Mouse (Mus musculus) limb, embryonic 15.5 days (tissue): ENCODE measurements at regions not wholly inside any gene's neighbourhood (a gene's known extent, or its start where the extent isn't known, plus 50 kb on each side); places are given as distances from the start of the nearest gene placed in this dataset.
"Not testable (repeated sequence)": the region's sequence is repeated elsewhere in the genome, so short reads cannot be mapped to it uniquely, and the experiment has no call there.

ENCODE experiments used
- ATAC-seq: fragments of 200-750 bp; cut with Nextera tagmentation; 2 replicates; pipeline ENCODE4 v1.8.0; 2017; ENCODE audit warnings: low read depth, moderate TSS enrichment; ENCODE audit not compliant: insufficient number of reproducible peaks, low FRiP score, low TSS enrichment
- H3K27ac ChIP-seq: fragments of 300-500 bp; sonication (generic); 2 replicates; pipeline ENCODE4 v1.5.1; 2015; ENCODE audit warnings: moderate library complexity, mild to moderate bottlenecking, inconsistent platforms
- H3K27me3 ChIP-seq: fragments of 300-500 bp; sonication (generic); 2 replicates; pipeline ENCODE4 v1.6.1; 2015; ENCODE audit warnings: inconsistent platforms
- H3K36me3 ChIP-seq: fragments of 300-500 bp; sonication (generic); 2 replicates; pipeline ENCODE4 v1.6.1; 2015; ENCODE audit warnings: inconsistent platforms
- H3K4me1 ChIP-seq: fragments of 300-500 bp; sonication (generic); 2 replicates; pipeline ENCODE4 v1.6.1; 2015; ENCODE audit warnings: inconsistent platforms
- H3K4me2 ChIP-seq: fragments of 300-500 bp; sonication (generic); 2 replicates; pipeline ENCODE4 v1.6.1; 2015; ENCODE audit warnings: mild to moderate bottlenecking, inconsistent platforms
- H3K4me3 ChIP-seq: fragments of 300-500 bp; sonication (generic); 2 replicates; pipeline ENCODE4 v1.5.1; 2015; ENCODE audit warnings: mild to moderate bottlenecking, inconsistent platforms
- H3K9ac ChIP-seq: fragments of 300-500 bp; sonication (generic); 2 replicates; pipeline ENCODE4 v1.6.1; 2015; ENCODE audit warnings: inconsistent platforms
- H3K9me3 ChIP-seq: fragments of 300-500 bp; sonication (generic); 2 replicates; pipeline ENCODE4 v1.6.1; 2016; ENCODE audit warnings: inconsistent platforms
- WGBS: fragments of 180-500 bp; shearing (Covaris S2); methylation state at CpG from one replicate; pipeline ENCODE4 v1.1.7; 2015; 5-methylcytosine and 5-hydroxymethylcytosine counted together

DNA sequence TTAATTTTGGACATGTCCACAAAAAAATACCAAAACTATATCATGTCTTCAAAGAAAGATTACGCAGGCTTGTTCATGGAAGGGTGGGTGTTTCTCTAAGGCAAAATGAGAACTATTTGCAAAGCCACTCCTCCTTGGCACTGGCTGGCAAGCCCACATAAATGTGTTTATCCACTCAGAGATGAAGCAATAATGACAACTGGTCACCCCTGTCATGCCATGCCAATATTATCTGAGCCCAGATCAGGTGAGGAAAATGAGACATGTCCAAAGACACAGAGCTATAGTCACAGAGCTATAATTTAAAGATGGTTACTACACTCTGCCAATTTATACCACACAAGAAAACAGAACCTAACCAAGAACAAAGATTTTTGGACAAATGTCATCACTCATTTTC, 227.0 kb upstream of the Zfp703 start:
- H3K9ac ChIP-seq = no peak overlapping the region
- H3K4me1 ChIP-seq = peaks cover 23% of the 10 kb centered on the region
- no peaks in the 10 kb centered on the region; the same call in 1 of the 2 replicates for H3K27me3 ChIP-seq
- no peak for ATAC-seq
- no peak overlapping the region for H3K4me3 ChIP-seq
- H3K9me3 ChIP-seq = no peaks in the 10 kb centered on the region
- H3K27ac ChIP-seq = no peak overlapping the region
- H3K36me3 ChIP-seq = no peaks in the 10 kb centered on the region
- 89% methylated on average over 1 of the region's 1 CpGs for WGBS
- no peak overlapping the region for H3K4me2 ChIP-seq

- H3K9me3 ChIP-seq = no peaks in the 10 kb centered on the region
- peaks cover 23% of the 10 kb centered on the region for H3K4me1 ChIP-seq
- no peak overlapping the region for H3K4me3 ChIP-seq
- H3K27ac ChIP-seq = no peak overlapping the region
- H3K27me3 ChIP-seq = no peaks in the 10 kb centered on the region; the same call in 1 of the 2 replicates
- ATAC-seq = no peak
- no peak overlapping the region for H3K4me2 ChIP-seq
- no peak overlapping the region for H3K9ac ChIP-seq
- no peaks in the 10 kb centered on the region for H3K36me3 ChIP-seq
- 88% methylated on average over 5 of the region's 5 CpGs for WGBS
These were observed 225.5 kb upstream of the Zfp703 start for GRCm38 (mm10) chr8:26751651-26752050.

DNA sequence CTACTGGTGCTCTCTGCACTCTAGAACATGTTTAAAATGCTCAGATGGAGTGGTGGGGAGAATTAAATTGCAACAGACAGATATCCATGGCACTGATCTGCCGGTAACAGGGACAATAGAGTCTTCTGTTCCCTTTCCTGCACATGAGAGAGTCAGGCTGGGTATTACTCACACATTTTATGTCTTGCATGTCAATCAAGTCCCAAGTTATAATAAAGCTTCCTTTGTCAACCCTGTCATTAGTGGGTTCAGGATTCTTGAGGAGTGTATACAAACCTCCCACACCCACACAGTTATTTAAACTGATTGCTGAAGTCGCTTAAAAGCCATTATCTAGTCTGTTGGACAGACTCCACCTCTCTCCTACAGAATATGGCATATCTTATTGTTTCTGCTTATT, 220.7 kb upstream of the Zfp703 start:
- Histone ChIP-seq H3K9ac (no peak overlapping the region), H3K4me3 (no peak overlapping the region), H3K4me1 (no peaks in the 10 kb centered on the region), H3K9me3 (no peaks in the 10 kb centered on the region), H3K36me3 (no peaks in the 10 kb centered on the region), H3K4me2 (no peak overlapping the region), H3K27me3 (no peaks in the 10 kb centered on the region), H3K27ac (no peak overlapping the region)
- 69% methylated on average over 2 of the region's 2 CpGs for WGBS
- no peak for ATAC-seq

DNA sequence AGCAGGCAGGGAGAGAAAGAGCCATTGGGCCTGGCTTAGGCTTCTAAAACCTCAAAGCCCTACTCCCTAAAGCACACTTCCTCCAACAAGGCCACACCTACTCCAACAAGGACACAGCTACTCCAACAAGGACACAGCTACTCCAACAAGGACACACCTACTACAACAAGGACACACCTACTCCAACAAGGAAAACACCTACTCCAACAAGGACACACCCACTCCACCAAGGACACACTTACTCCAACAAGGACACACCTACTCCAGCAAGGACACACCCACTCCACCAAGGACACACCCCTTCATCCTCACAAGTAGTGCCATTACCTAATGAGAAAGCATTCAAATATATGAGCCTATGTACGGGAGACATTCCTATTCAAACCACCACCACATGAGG, 216.4 kb upstream of the Zfp703 start:
- WGBS = 88% methylated on average over 1 of the region's 1 CpGs
- Histone ChIP-seq H3K9me3 (no peaks in the 10 kb centered on the region), H3K9ac (no peak overlapping the region), H3K4me2 (no peak overlapping the region), H3K36me3 (no peaks in the 10 kb centered on the region), H3K27me3 (0 out of 2 replicates have a peak, but pooled peaks cover 6% of the 10 kb centered on the region), H3K27ac (no peak overlapping the region), H3K4me3 (no peak overlapping the region), H3K4me1 (peaks cover 3% of the 10 kb centered on the region; the same call in 1 of the 2 replicates)
- ATAC-seq = no peak

DNA sequence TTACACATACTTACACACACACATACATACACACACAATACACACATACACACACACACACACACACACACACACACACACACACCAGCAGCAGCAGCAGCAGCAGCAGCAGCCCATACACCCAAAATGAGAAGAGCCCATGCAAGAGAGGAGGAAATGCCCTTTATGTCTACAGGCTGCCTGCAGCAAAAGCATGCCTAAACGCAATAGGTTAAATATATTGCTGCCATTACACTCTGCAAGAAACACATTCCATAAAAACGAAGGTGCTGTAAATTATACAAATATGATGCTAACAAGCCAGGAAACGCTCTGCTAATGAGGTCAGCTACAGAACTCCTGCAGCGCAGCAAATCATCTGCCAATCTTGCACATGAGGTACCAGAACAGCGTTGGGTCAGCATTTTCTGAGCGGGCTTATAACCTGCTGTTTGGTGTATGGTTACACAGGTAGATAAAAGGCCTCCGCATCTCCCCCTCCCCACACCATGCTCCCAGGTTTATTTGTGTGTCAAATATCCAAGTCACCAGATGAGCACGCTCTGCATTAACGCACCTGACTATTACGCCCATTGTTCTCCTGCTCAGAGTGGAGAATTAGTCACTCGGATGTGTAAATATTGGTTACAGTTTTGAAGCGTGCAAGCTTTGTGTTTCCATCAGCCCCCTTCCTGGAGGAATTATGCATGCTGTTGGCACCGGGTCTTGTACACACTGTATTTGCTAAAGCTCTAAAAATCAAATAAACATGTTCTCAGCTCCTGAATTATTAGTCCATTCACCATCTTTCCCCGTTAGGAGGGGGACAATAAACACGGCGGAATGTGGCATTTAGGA, 214.0 kb upstream of the Zfp703 start:
- Histone ChIP-seq H3K27me3 (0 out of 2 replicates have a peak, but pooled peaks cover 12% of the 10 kb centered on the region), H3K9me3 (no peaks in the 10 kb centered on the region), H3K4me1 (peaks cover 3% of the 10 kb centered on the region; the same call in 1 of the 2 replicates), H3K36me3 (no peaks in the 10 kb centered on the region), H3K9ac (no peak overlapping the region), H3K27ac (no peak overlapping the region), H3K4me3 (no peak overlapping the region), H3K4me2 (no peak overlapping the region)
- WGBS = 17% methylated on average over 16 of the region's 16 CpGs
- ATAC-seq = no peak

DNA sequence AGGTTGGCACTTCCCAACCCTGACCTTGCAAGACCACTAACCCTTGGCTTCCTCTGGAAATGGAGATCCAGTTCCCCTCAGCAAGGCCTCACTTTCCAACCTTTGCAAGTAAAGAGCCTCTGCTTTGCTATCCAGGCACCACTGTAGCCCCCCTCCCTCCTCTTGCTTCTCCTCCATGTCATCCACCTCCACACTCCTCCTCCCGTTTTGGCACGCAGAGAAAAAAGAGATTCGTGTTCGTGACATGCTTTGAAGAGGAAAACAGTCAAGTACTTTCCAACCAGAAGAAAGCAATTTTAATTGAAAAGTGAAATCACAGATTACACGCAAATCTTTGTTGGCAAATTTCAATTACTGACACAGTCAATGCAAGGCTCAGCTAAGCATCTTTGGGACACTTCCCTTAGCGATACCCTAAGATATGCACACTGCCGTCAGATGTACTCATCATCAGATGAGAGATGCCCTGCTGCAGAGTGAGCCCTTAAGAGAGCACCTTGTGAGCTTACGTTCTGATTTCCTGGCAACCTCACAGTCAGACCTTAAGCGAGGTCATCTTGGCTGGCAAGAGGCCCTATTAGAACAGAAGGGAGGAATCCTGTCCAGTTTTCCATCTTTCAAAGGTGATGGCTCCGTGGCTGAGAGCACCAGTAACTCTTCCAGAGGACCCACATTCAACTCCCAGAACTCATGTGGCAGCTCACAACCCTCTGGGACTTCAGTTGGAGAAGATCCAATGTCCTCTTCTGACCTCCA, 208.5 kb upstream of the Zfp703 start:
- Histone ChIP-seq H3K9ac (no peak overlapping the region), H3K4me1 (peaks cover 14% of the 10 kb centered on the region), H3K9me3 (no peaks in the 10 kb centered on the region), H3K36me3 (no peaks in the 10 kb centered on the region), H3K4me3 (no peak overlapping the region), H3K4me2 (no peak overlapping the region), H3K27ac (no peak overlapping the region), H3K27me3 (peaks cover 27% of the 10 kb centered on the region)
- no peak for ATAC-seq
- 75% methylated on average over 10 of the region's 10 CpGs for WGBS

GRCm38 (mm10) chr8:26770424-26770886, 206.7 kb upstream of the Zfp703 start:
- peak overlapping the region; percentile 13; the same call in 1 of the 2 replicates for H3K4me3 ChIP-seq
- ATAC-seq = peak; percentile 67; the same call in 1 of the 2 replicates
- no peak overlapping the region for H3K27ac ChIP-seq
- H3K9ac ChIP-seq = no peak overlapping the region
- no peaks in the 10 kb centered on the region for H3K9me3 ChIP-seq
- H3K4me1 ChIP-seq = peaks cover 14% of the 10 kb centered on the region
- H3K36me3 ChIP-seq = no peaks in the 10 kb centered on the region
- 5% methylated on average over 16 of the region's 16 CpGs for WGBS
- H3K4me2 ChIP-seq = peak overlapping the region; percentile 37
- H3K27me3 ChIP-seq = peaks cover 23% of the 10 kb centered on the region

DNA sequence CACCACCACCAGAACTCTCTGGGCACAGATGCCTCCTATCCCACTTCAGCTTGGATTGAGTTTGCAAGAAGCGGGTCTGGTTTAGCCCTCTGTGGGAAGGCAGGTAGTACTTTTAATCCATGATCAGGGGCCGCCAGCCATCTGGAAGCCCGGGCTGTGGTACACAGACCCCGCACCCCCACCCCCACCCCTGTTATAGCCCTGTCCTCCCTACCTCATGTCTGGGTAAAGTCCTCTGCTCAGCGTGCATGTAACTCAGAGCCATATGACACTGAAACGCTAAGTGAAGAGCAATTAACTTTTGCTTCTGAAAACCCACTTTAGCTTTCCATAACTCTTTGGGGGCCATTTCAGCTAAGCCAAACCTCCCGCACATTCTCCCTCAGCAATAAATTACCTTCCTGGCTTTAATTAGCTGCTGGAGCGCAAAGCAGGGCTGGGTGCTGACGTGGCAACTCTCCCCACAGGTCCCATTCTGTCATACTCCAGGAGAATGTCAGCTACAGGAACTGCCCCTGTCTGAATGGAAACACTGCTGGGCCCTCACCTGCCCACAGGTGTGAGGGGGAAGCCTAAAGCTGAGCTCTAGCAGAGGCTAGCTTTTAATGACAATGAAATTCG, 198.1 kb upstream of the Zfp703 start:
- no peak overlapping the region for H3K4me3 ChIP-seq
- H3K4me2 ChIP-seq = no peak overlapping the region
- no peak overlapping the region for H3K9ac ChIP-seq
- 13% methylated on average over 10 of the region's 10 CpGs for WGBS
- H3K36me3 ChIP-seq = no peaks in the 10 kb centered on the region
- ATAC-seq = no peak
- H3K27me3 ChIP-seq = peaks cover 39% of the 10 kb centered on the region
- H3K9me3 ChIP-seq = no peaks in the 10 kb centered on the region
- peaks cover 19% of the 10 kb centered on the region for H3K4me1 ChIP-seq
- no peak overlapping the region for H3K27ac ChIP-seq

GRCm38 (mm10) chr8:26780515-26780914, 196.6 kb upstream of the Zfp703 start:
- 23% methylated on average over 19 of the region's 19 CpGs for WGBS
- H3K27ac ChIP-seq = no peak overlapping the region
- no peaks in the 10 kb centered on the region for H3K9me3 ChIP-seq
- H3K4me2 ChIP-seq = peak overlapping the region; percentile 41
- ATAC-seq = no peak
- no peaks in the 10 kb centered on the region for H3K36me3 ChIP-seq
- 0 out of 2 replicates have a peak overlapping the region, but pooled peaks have one; percentile 13 for H3K4me3 ChIP-seq
- peaks cover 37% of the 10 kb centered on the region for H3K27me3 ChIP-seq
- H3K9ac ChIP-seq = no peak overlapping the region
- peaks cover 19% of the 10 kb centered on the region for H3K4me1 ChIP-seq

- not testable (repeated sequence) for ATAC-seq, H3K9me3 ChIP-seq, H3K27ac ChIP-seq, H3K4me3 ChIP-seq, H3K36me3 ChIP-seq, H3K9ac ChIP-seq, H3K4me2 ChIP-seq
- Histone ChIP-seq H3K27me3 (peaks cover 26% of the 10 kb centered on the region), H3K4me1 (peaks cover 19% of the 10 kb centered on the region)
- 86% methylated on average over 8 of the region's 8 CpGs for WGBS
These were observed 194.2 kb upstream of the Zfp703 start for GRCm38 (mm10) chr8:26782936-26783335.

- H3K9ac ChIP-seq = no peak overlapping the region
- no peaks in the 10 kb centered on the region for H3K9me3 ChIP-seq
- no peak overlapping the region for H3K27ac ChIP-seq
- H3K4me2 ChIP-seq = no peak overlapping the region
- no peaks in the 10 kb centered on the region for H3K36me3 ChIP-seq
- no peak overlapping the region for H3K4me3 ChIP-seq
- no peak for ATAC-seq
- 41% methylated on average over 6 of the region's 6 CpGs for WGBS
- peaks cover 13% of the 10 kb centered on the region for H3K27me3 ChIP-seq
- peaks cover 10% of the 10 kb centered on the region for H3K4me1 ChIP-seq
These were observed 192.7 kb upstream of the Zfp703 start for GRCm38 (mm10) chr8:26784381-26784780.
